Mouse (Mus musculus) kidney, postnatal 10 days (tissue): ENCODE measurements around the gene Vmn1r61.

ENCODE experiments used
- DNase-seq: peaks from one replicate; pipeline ENCODE4 v3.0.0; 2021; ENCODE audit warnings: mixed read lengths

Gene Vmn1r61

DNA sequence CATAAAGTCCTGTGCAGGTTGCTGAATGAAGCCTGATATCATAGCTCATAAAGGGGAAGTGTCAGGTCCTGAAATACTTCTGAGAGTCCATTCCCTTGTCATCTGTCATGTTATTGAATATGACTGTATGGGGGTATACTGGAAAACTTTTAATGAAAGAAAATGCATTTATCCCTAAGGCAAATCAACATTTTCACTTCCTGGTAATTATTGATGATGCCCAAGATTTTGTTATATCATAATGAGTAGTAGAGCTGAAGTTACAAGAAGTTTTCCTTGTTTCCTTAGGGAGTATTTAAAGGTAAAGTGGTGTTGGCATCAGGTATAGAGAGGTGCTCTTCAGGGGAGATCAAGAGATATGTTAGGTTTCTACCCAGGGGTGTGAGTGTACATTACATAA is at the start of gene Vmn1r61:
Gene Vmn1r61, minus strand, starts transcription at position 101 of the 400 bp plus-strand sequence.
- no peak for DNase-seq
